In the genomic region with DNA sequence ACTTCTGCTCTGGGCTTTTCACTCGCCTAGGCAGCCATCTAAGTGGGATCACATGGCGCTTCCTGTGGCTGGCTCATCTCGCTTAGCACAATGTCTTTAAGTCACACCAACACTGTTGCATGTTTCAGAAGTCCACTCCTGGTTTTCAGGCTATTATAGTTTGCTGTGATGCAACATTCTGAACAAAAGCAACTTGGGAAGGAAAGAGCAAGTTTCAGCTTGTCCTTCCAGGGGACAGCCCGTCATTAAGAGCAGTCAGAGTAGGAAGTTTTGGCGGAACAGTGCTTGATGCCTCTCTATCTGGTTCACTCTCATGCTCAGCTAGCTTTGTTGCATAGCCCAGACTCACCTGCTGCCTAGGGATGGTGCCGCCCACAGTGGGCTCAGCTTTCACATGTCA, we compare ENCODE assay signal across 20 mouse cellular contexts. TPM values are rescaled to one million over a fixed set of nuclear protein-coding genes. Genes with fewer than 3 reads are reported as not detected.
"Had no signal": no experiment of that assay in that cellular context is flagged by ENCODE, and none has a peak within 500 bp of the region (broad histone marks: within the 10 kb centered on the region; RNA-seq: fewer than 3 reads in every experiment).

No protein-coding gene starts in this region.

- DNase-seq: liver, embryonic 13.5 days; liver, postnatal 0 days; lung, adult 2 months; lung, postnatal 4 days; right cerebral cortex, postnatal 14 days; thymus, adult 2 months; thymus, postnatal 25 days; thymus, postnatal 4 days had no signal

- H3K27me3 ChIP-seq: liver, embryonic 13.5 days; liver, embryonic 15.5 days; lung, embryonic 15.5 days; midbrain, embryonic 13.5 days; neural tube, embryonic 12.5 days; stomach, embryonic 15.5 days had no signal

- H3K4me1 ChIP-seq: liver, embryonic 13.5 days; liver, embryonic 15.5 days; stomach, embryonic 15.5 days had no signal

- ATAC-seq: liver, postnatal 0 days; lung, postnatal 0 days; midbrain, embryonic 13.5 days; midbrain, embryonic 16.5 days had no signal

- H3K27ac ChIP-seq: liver, embryonic 13.5 days; liver, embryonic 15.5 days; lung, embryonic 15.5 days; midbrain, embryonic 10.5 days; midbrain, embryonic 13.5 days; neural tube, embryonic 12.5 days; stomach, embryonic 15.5 days; stomach, postnatal 0 days had no signal

- H3K9me3 ChIP-seq: liver, embryonic 13.5 days; liver, embryonic 15.5 days; lung, embryonic 15.5 days; midbrain, embryonic 13.5 days; neural tube, embryonic 12.5 days; stomach, embryonic 15.5 days had no signal

- H3K36me3 ChIP-seq: liver, embryonic 13.5 days; liver, embryonic 15.5 days; lung, embryonic 15.5 days; midbrain, embryonic 10.5 days; midbrain, embryonic 13.5 days; neural tube, embryonic 12.5 days; stomach, embryonic 15.5 days had no signal

- H3K4me3 ChIP-seq: liver, embryonic 13.5 days; liver, embryonic 15.5 days; lung, embryonic 15.5 days; midbrain, embryonic 10.5 days; midbrain, embryonic 13.5 days; myocyte; neural tube, embryonic 12.5 days; stomach, embryonic 15.5 days had no signal

- H3K9ac ChIP-seq: liver, embryonic 13.5 days; liver, embryonic 15.5 days; liver, postnatal 0 days; lung, embryonic 15.5 days; midbrain, embryonic 13.5 days; neural tube, embryonic 12.5 days; stomach, embryonic 15.5 days had no signal

- H3K4me2 ChIP-seq: liver, embryonic 13.5 days; liver, embryonic 15.5 days; lung, embryonic 15.5 days; midbrain, embryonic 13.5 days; neural tube, embryonic 12.5 days; stomach, embryonic 15.5 days had no signal

RNA-seq across cellular contexts. Expression of a gene that starts 54.2 kb away (rescaled TPM):
- polyA plus RNA-seq: liver, embryonic 13.5 days; liver, embryonic 15.5 days; liver, postnatal 0 days; lung, adult 2 months; lung, embryonic 15.5 days; lung, postnatal 0 days; midbrain, embryonic 10.5 days; midbrain, embryonic 13.5 days; midbrain, embryonic 16.5 days; myocyte; neural tube, embryonic 12.5 days; spleen, adult 2 months; stomach, embryonic 15.5 days; stomach, postnatal 0 days; thymus, adult 2 months; urinary bladder, adult 2 months had no signal
